Mouse (Mus musculus) intestine, embryonic 14.5 days (tissue): ENCODE measurements around the gene Clec11a. TPM values are rescaled to one million over a fixed set of nuclear protein-coding genes. Genes with fewer than 3 reads are reported as not detected.

Experiments used
- ATAC-seq: fragments of 200-750 bp; cut with Nextera tagmentation; replicated peaks from 2 replicates; pipeline ENCODE4 v1.8.0; 2017; ENCODE audit warnings: low read depth, moderate number of reproducible peaks, moderate TSS enrichment, moderate library complexity; ENCODE audit not compliant: low FRiP score, low TSS enrichment
- DNase-seq: peaks from one replicate; pipeline ENCODE4 v3.0.0-alpha.2; 2018; ENCODE audit warnings: low spot score
- H3K27ac ChIP-seq: fragments of 300-500 bp; sonication (generic); 2 replicates; pipeline ENCODE4 v1.5.1; 2014; ENCODE audit warnings: low read depth, mild to moderate bottlenecking, control low read depth
- H3K27me3 ChIP-seq: fragments of 300-500 bp; sonication (generic); replicated peaks from 2 replicates; pipeline ENCODE4 v1.6.1; 2014; ENCODE audit warnings: low read length, control low read depth; ENCODE audit not compliant: control insufficient read depth, insufficient read depth
- H3K36me3 ChIP-seq: fragments of 300-500 bp; sonication (generic); 2 replicates; pipeline ENCODE4 v1.6.1; 2014; ENCODE audit warnings: low read length, control low read depth; ENCODE audit not compliant: control insufficient read depth, insufficient read depth
- H3K4me1 ChIP-seq: fragments of 300-500 bp; sonication (generic); replicated peaks from 2 replicates; pipeline ENCODE4 v1.6.1; 2014; ENCODE audit warnings: low read length, control low read depth, mixed read lengths; ENCODE audit not compliant: control insufficient read depth, insufficient read depth
- H3K4me2 ChIP-seq: fragments of 300-500 bp; sonication (generic); 2 replicates; pipeline ENCODE4 v1.6.1; 2014; ENCODE audit warnings: low read length
- H3K4me3 ChIP-seq: fragments of 300-500 bp; sonication (generic); 2 replicates; pipeline ENCODE4 v1.5.1; 2014; ENCODE audit warnings: low read depth, low read length, control low read depth, mixed read lengths
- H3K9ac ChIP-seq: fragments of 300-500 bp; sonication (generic); 2 replicates; pipeline ENCODE4 v1.6.1; 2014; ENCODE audit warnings: mild to moderate bottlenecking, low read length
- H3K9me3 ChIP-seq: fragments of 300-500 bp; sonication (generic); 2 replicates; pipeline ENCODE4 v1.6.1; 2016; ENCODE audit warnings: low read length, control low read depth; ENCODE audit not compliant: control insufficient read depth
- WGBS: fragments of 180-500 bp; shearing (Covaris S2); extraction: QIAGEN DNeasy Blood & Tissue Kit; methylation state at CpG from one replicate; pipeline ENCODE4 v1.1.7; 2014; 5-methylcytosine and 5-hydroxymethylcytosine counted together
- polyA plus RNA-seq: library from polyadenylated mRNA; unstranded; fragments of >200 nt; fragmentation: Nextera tagmentation; extraction: Ambion mirVana; gene quantifications from 2 replicates; pipeline ENCODE4 v1.2.1, GENCODE M21; 2014

Gene Clec11a
- polyA plus RNA-seq, 1 experiment from 2014 or later, result 5.4 TPM

GRCm38 (mm10) chr7:44311713-44312304, 5.1 kb upstream of the Clec11a start:
- Histone ChIP-seq H3K27ac (no peak overlapping the region), H3K27me3 (no peaks in the 10 kb centered on the region), H3K4me2 (peak overlapping the region; percentile 98), H3K4me1 (peaks cover 26% of the 10 kb centered on the region), H3K9ac (no peak overlapping the region), H3K36me3 (no peaks in the 10 kb centered on the region), H3K4me3 (no peak overlapping the region), H3K9me3 (no peaks in the 10 kb centered on the region)
- ATAC-seq, result no peak
- WGBS, result 23% methylated on average over 6 of the region's 6 CpGs
- DNase-seq, result no peak

- 3% methylated on average over 37 of the region's 38 CpGs for WGBS
- H3K4me2 ChIP-seq, result peak overlapping the region; percentile 98
- no peaks in the 10 kb centered on the region for H3K27me3 ChIP-seq
- peak overlapping the region; percentile 37 for H3K9ac ChIP-seq
- no peaks in the 10 kb centered on the region for H3K9me3 ChIP-seq
- ATAC-seq, result peak; percentile 20
- DNase-seq, result no peak
- H3K36me3 ChIP-seq, result no peaks in the 10 kb centered on the region
- H3K4me3 ChIP-seq, result peak overlapping the region; percentile 46
- peaks cover 30% of the 10 kb centered on the region for H3K4me1 ChIP-seq
- no peak overlapping the region for H3K27ac ChIP-seq
Observed at GRCm38 (mm10) chr7:44310878-44311712, 4.4 kb upstream of the Clec11a start.

GRCm38 (mm10) chr7:44310285-44310877, 3.7 kb upstream of the Clec11a start:
- peak; percentile 58 for DNase-seq
- Histone ChIP-seq H3K4me3 (peak overlapping the region; percentile 46), H3K27me3 (no peaks in the 10 kb centered on the region), H3K4me2 (peak overlapping the region; percentile 98), H3K4me1 (peaks cover 36% of the 10 kb centered on the region), H3K9ac (peak overlapping the region; percentile 37), H3K9me3 (no peaks in the 10 kb centered on the region), H3K27ac (no peak overlapping the region), H3K36me3 (no peaks in the 10 kb centered on the region)
- 2% methylated on average over 36 of the region's 40 CpGs for WGBS
- peak; percentile 29 for ATAC-seq

GRCm38 (mm10) chr7:44309475-44310284, 3.0 kb upstream of the Clec11a start, which contains the start of gene Shank1:
Gene Shank1, plus strand, starts transcription at chr7:44310253.
- ATAC-seq (no peak), DNase-seq (no peak)
- Histone ChIP-seq H3K36me3 (no peaks in the 10 kb centered on the region), H3K4me1 (peaks cover 36% of the 10 kb centered on the region), H3K27me3 (no peaks in the 10 kb centered on the region), H3K4me2 (peak within 1 kb of the TSS; percentile 98), H3K27ac (no peak within 1 kb of the TSS), H3K9ac (peak within 1 kb of the TSS; percentile 37), H3K9me3 (no peaks in the 10 kb centered on the region), H3K4me3 (peak within 1 kb of the TSS; percentile 46)
- WGBS, result 33% methylated on average over 7 of the region's 22 CpGs

- no peak for ATAC-seq
- no peak overlapping the region for H3K4me3 ChIP-seq
- no peak for DNase-seq
- no peaks in the 10 kb centered on the region for H3K36me3 ChIP-seq
- H3K27me3 ChIP-seq, result no peaks in the 10 kb centered on the region
- H3K9ac ChIP-seq, result no peak overlapping the region
- peaks cover 43% of the 10 kb centered on the region for H3K4me1 ChIP-seq
- H3K27ac ChIP-seq, result peak overlapping the region; percentile 64; the same call in 1 of the 2 replicates
- H3K9me3 ChIP-seq, result no peaks in the 10 kb centered on the region
- H3K4me2 ChIP-seq, result no peak overlapping the region
- 26% methylated on average over 9 of the region's 9 CpGs for WGBS
Observed at GRCm38 (mm10) chr7:44307261-44308020, 739 bp upstream of the Clec11a start.

GRCm38 (mm10) chr7:44305686-44306085, 1.0 kb downstream of the Clec11a start:
- no peaks in the 10 kb centered on the region for H3K27me3 ChIP-seq
- H3K4me1 ChIP-seq, result peaks cover 34% of the 10 kb centered on the region
- WGBS, result 12% methylated on average over 16 of the region's 16 CpGs
- H3K4me2 ChIP-seq, result peak overlapping the region; percentile 60
- no peaks in the 10 kb centered on the region for H3K9me3 ChIP-seq
- H3K4me3 ChIP-seq, result 0 out of 2 replicates have a peak overlapping the region, but pooled peaks have one; percentile 64
- ATAC-seq (no peak; the same call in 1 of the 2 replicates), DNase-seq (no peak)
- H3K9ac ChIP-seq, result no peak overlapping the region; the same call in 1 of the 2 replicates
- no peaks in the 10 kb centered on the region for H3K36me3 ChIP-seq
- peak overlapping the region; percentile 70 for H3K27ac ChIP-seq

GRCm38 (mm10) chr7:44304775-44305641, 1.7 kb downstream of the Clec11a start:
- peak; percentile 94 for ATAC-seq
- Histone ChIP-seq H3K36me3 (no peaks in the 10 kb centered on the region), H3K27ac (peak overlapping the region; percentile 88), H3K9ac (peak overlapping the region; percentile 87), H3K4me1 (peaks cover 30% of the 10 kb centered on the region), H3K4me2 (peak overlapping the region; percentile 60), H3K4me3 (peak overlapping the region; percentile 64), H3K9me3 (no peaks in the 10 kb centered on the region), H3K27me3 (no peaks in the 10 kb centered on the region)
- peak; percentile 97 for DNase-seq
- under 1% methylated on average over 49 of the region's 49 CpGs for WGBS
